Mouse (Mus musculus): ENCODE results near the gene Pard6a. TPM values are rescaled to one million over a fixed set of nuclear protein-coding genes. Genes with fewer than 3 reads are reported as not detected.

Pard6a gene
- polyA plus RNA-seq, 1 experiment, result 18.7 TPM

- no peak overlapping the region for H3K27ac ChIP-seq (ENCODE audit: insufficient read depth, low read depth, low read length)
- no peaks in the 10 kb centered on the region for H3K27me3 ChIP-seq (replicated peaks; ENCODE audit: control insufficient read depth, insufficient read depth, low read length)
- no peaks in the 10 kb centered on the region; the same call in 1 of the 2 replicates for H3K36me3 ChIP-seq (ENCODE audit: control insufficient read depth, insufficient read depth, low read length)
- H3K4me3 ChIP-seq (ENCODE audit: insufficient read depth, low read depth, low read length), result peak overlapping the region; percentile 40; the same call in 1 of the 2 replicates
- no peak for DNase-seq
- TF ChIP-seq POLR2A (IDR thresholded peaks at IDR 0.05; ENCODE audit: low read depth, low read length) (no peak), CTCF (conservative IDR thresholded peaks at IDR 0.05; ENCODE audit: insufficient read depth, insufficient read length, low read depth, low read length) (no peak)
- WGBS, result 9% methylated on average over 38 of the region's 40 CpGs
- H3K4me1 ChIP-seq (ENCODE audit: control insufficient read depth, insufficient read depth, low read length), result peaks cover 3% of the 10 kb centered on the region; the same call in 1 of the 2 replicates
Observed at GRCm38 (mm10) chr8:105694051-105694799, 6.7 kb upstream of the Pard6a start.

DNA sequence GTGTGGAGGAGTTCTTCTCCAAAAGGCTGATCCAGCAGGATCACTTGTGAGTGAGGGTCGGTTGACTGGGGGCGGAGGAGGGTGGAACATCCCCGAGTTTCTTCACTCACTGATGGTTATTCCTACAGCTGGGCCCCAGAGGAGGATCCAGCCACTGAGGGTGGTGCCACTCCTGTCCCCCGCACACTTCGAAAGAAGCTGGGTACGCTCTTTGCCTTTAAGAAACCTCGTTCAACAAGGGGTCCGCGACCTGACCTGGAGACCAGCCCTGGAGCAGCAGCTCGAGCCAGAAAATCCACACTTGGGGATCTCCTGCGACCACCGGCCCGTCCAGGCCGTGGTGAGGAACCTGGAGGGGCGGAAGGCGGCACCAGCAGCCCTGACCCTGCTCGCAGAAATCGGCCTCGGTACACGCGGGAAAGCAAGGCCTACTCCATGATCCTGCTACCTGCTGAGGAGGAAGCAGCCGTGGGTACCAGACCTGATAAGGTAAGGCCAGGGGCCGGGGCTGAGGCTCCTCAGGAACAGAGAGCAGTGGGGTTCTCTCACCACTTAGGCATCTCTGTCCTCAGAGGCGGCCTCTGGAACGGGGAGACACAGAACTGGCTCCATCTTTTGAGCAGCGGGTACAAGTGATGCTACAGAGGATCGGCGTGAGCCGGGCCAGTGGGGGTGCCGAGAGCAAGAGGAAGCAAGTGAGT is 5.7 kb upstream of the Pard6a start:
- Histone ChIP-seq H3K36me3 (ENCODE audit: control insufficient read depth, insufficient read depth, low read length) (no peaks in the 10 kb centered on the region; the same call in 1 of the 2 replicates), H3K4me3 (ENCODE audit: insufficient read depth, low read depth, low read length) (no peak overlapping the region), H3K27me3 (replicated peaks; ENCODE audit: control insufficient read depth, insufficient read depth, low read length) (no peaks in the 10 kb centered on the region), H3K4me1 (ENCODE audit: control insufficient read depth, insufficient read depth, low read length) (peaks cover 3% of the 10 kb centered on the region; the same call in 1 of the 2 replicates), H3K27ac (ENCODE audit: insufficient read depth, low read depth, low read length) (no peak overlapping the region)
- WGBS, result 78% methylated on average over 30 of the region's 30 CpGs
- TF ChIP-seq CTCF (conservative IDR thresholded peaks at IDR 0.05; ENCODE audit: insufficient read depth, insufficient read length, low read depth, low read length), result no peak
- TF ChIP-seq POLR2A (IDR thresholded peaks at IDR 0.05; ENCODE audit: low read depth, low read length), result no peak
- no peak for DNase-seq

DNA sequence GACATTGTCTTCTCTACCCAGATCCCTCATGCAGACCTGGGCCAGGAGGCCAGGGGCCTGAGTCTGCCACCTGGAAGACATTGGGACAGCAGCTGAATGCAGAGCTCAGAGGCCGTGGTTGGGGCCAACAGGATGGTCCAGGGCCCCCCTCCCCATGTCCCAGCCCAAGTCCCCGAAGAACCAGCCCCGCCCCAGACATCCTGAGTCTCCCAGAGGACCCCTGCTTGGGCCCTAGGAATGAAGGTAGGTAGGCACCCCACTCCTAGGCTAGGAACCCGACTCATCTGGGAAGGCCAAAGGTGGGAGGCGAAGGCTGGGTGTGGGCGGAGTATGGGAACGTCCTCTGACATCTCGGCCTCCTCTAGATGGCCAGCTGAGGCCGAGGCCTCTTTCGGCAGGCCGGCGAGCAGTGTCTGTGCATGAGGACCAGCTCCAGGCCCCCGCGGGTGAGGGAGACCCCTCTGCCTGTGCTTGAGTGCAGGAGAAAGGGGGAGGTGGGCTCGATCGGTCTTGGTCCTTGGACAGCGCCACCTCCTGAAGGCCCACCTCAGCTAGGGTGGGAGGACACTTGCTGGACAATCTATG is 3.7 kb upstream of the Pard6a start:
- no peak for DNase-seq
- TF ChIP-seq POLR2A (IDR thresholded peaks at IDR 0.05; ENCODE audit: low read depth, low read length), result no peak
- no peak for TF ChIP-seq CTCF (conservative IDR thresholded peaks at IDR 0.05; ENCODE audit: insufficient read depth, insufficient read length, low read depth, low read length)
- Histone ChIP-seq H3K27ac (ENCODE audit: insufficient read depth, low read depth, low read length) (no peak overlapping the region), H3K36me3 (ENCODE audit: control insufficient read depth, insufficient read depth, low read length) (no peaks in the 10 kb centered on the region; the same call in 1 of the 2 replicates), H3K4me3 (ENCODE audit: insufficient read depth, low read depth, low read length) (no peak overlapping the region), H3K4me1 (ENCODE audit: control insufficient read depth, insufficient read depth, low read length) (peaks cover 7% of the 10 kb centered on the region), H3K27me3 (replicated peaks; ENCODE audit: control insufficient read depth, insufficient read depth, low read length) (no peaks in the 10 kb centered on the region)
- 91% methylated on average over 17 of the region's 17 CpGs for WGBS

- TF ChIP-seq POLR2A (IDR thresholded peaks at IDR 0.05; ENCODE audit: low read depth, low read length), result no peak
- no peak for TF ChIP-seq CTCF (conservative IDR thresholded peaks at IDR 0.05; ENCODE audit: insufficient read depth, insufficient read length, low read depth, low read length)
- H3K36me3 ChIP-seq (ENCODE audit: control insufficient read depth, insufficient read depth, low read length), result no peaks in the 10 kb centered on the region; the same call in 1 of the 2 replicates
- DNase-seq, result no peak
- no peak overlapping the region for H3K4me3 ChIP-seq (ENCODE audit: insufficient read depth, low read depth, low read length)
- H3K27me3 ChIP-seq (replicated peaks; ENCODE audit: control insufficient read depth, insufficient read depth, low read length), result no peaks in the 10 kb centered on the region
- peaks cover 7% of the 10 kb centered on the region for H3K4me1 ChIP-seq (ENCODE audit: control insufficient read depth, insufficient read depth, low read length)
- WGBS, result 90% methylated on average over 5 of the region's 5 CpGs
- H3K27ac ChIP-seq (ENCODE audit: insufficient read depth, low read depth, low read length), result no peak overlapping the region
Observed at GRCm38 (mm10) chr8:105698734-105699133, 2.2 kb upstream of the Pard6a start.

DNA sequence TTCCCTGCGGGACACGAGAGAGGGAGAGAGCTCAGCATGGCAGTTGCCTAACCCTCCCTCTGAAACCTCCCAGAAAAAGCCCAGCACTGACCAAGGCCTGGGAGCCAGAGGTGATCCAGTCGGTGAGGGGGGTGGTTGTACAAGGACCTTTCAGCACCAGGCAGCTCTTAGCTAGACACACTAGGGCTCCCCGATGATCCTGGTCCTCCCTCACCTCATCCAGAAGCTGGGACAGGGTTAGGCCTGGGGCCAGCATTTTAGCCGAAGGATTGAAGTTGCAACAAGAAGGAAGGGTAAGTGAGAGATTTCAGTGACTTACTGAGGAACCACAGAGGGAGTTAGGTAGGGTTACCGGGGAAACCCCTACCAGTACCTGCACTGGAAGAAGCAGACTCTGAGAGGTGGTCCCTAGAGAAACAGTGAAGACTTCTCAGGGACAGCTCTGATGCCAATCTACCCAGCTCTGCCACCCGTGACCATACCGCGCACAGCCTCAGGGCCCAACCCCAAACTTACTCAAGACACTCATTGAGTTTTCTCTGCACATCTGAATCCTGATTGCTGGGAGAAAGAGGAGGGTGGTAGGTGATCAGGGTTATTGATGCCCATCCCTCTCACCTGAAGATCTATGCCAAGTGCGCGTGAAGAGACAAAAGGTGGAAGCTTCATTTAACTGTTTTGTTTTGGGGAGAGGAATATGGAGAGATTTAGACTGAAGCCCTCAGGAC is 1.3 kb upstream of the Pard6a start:
- Histone ChIP-seq H3K4me3 (ENCODE audit: insufficient read depth, low read depth, low read length) (no peak overlapping the region), H3K36me3 (ENCODE audit: control insufficient read depth, insufficient read depth, low read length) (no peaks in the 10 kb centered on the region; the same call in 1 of the 2 replicates), H3K4me1 (ENCODE audit: control insufficient read depth, insufficient read depth, low read length) (peaks cover 4% of the 10 kb centered on the region), H3K27ac (ENCODE audit: insufficient read depth, low read depth, low read length) (no peak overlapping the region), H3K27me3 (replicated peaks; ENCODE audit: control insufficient read depth, insufficient read depth, low read length) (no peaks in the 10 kb centered on the region)
- TF ChIP-seq POLR2A (IDR thresholded peaks at IDR 0.05; ENCODE audit: low read depth, low read length) (no peak), CTCF (conservative IDR thresholded peaks at IDR 0.05; ENCODE audit: insufficient read depth, insufficient read length, low read depth, low read length) (no peak)
- 87% methylated on average over 11 of the region's 11 CpGs for WGBS
- DNase-seq, result no peak

DNA sequence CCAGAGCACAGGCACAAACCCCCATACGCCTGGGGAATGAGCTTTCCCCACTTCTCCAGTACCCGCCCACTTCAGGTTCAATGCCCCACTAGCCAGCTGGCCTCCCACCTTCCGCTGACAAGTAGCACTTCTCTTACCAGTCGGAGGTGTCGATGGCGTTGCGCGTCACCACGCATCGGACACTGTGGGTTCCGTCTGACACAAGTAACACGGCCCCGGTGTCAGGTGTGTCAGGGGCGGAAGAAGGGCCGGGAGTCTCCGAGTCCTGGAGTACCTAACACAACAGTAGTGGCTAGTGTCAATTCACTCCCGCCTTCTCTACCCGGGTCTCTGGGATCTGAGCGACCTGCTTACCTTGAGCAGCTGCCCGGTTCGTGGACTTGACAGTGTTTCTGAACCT is 382 bp upstream of the Pard6a start:
- Histone ChIP-seq H3K27ac (ENCODE audit: insufficient read depth, low read depth, low read length) (peak overlapping the region; percentile 93), H3K4me3 (ENCODE audit: insufficient read depth, low read depth, low read length) (peak overlapping the region; percentile 82), H3K4me1 (ENCODE audit: control insufficient read depth, insufficient read depth, low read length) (peaks cover 4% of the 10 kb centered on the region), H3K27me3 (replicated peaks; ENCODE audit: control insufficient read depth, insufficient read depth, low read length) (no peaks in the 10 kb centered on the region), H3K36me3 (ENCODE audit: control insufficient read depth, insufficient read depth, low read length) (no peaks in the 10 kb centered on the region; the same call in 1 of the 2 replicates)
- DNase-seq, result peak; percentile 70
- TF ChIP-seq CTCF (conservative IDR thresholded peaks at IDR 0.05; ENCODE audit: insufficient read depth, insufficient read length, low read depth, low read length), result no peak
- TF ChIP-seq POLR2A (IDR thresholded peaks at IDR 0.05; ENCODE audit: low read depth, low read length), result no peak
- 0% methylated on average over 21 of the region's 21 CpGs for WGBS
